Mouse (Mus musculus): ENCODE results near the gene AL732309.1.

DNA sequence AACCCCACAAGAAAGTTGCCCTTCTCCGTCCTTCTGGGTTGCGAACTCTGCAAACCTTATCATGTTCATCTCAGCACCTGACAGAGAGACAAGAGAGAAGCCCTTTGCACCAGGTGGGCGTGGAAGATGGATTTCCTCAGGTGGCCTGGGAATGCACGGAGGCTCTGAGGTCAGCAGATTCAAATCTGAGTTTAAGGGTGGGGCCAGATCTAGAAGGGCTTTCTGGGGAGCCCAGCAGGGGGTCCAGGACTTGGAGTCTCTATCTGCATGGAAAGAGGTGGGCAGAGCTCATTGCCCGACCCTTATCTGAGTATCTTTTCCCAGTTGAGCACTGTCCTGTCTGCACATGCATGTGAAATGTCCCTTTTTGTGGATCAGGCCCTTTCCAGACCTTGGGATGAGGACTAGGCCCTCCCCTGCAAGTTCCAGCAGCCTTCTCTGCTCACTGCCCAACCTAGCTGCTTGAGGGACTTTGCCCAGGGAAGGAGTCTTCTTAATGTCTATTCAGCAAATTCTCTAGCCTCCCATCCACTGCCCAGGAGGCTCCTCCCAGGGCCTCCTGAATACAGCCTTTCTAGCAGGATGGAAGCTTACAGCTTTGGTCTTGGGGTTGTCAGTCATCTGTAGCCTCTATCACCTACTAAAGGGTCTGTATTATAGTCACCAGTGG, 12.0 kb downstream of the AL732309.1 start:
- no peak for TF ChIP-seq EP300 (IDR thresholded peaks at IDR 0.05; ENCODE audit: low read depth in 1 of 2, low read length in 2 of 2)
- no peak for TF ChIP-seq CTCF (IDR thresholded peaks at IDR 0.05 in 2 of 3, conservative IDR thresholded peaks at IDR 0.05 in 1 of 3; ENCODE audit: control insufficient read depth in 1 of 3, insufficient read depth in 1 of 3, low read depth in 2 of 3, low read length in 3 of 3, poor library complexity in 1 of 3, severe bottlenecking in 1 of 3)
- no peak for TF ChIP-seq SMC3 (IDR thresholded peaks at IDR 0.05; ENCODE audit: low read depth, low read length)
- TF ChIP-seq MAZ (IDR thresholded peaks at IDR 0.05; ENCODE audit: low read depth, low read length): no peak
- no peak for TF ChIP-seq USF1 (IDR thresholded peaks at IDR 0.05; ENCODE audit: low read depth, low read length)
- no peak for TF ChIP-seq HCFC1 (IDR thresholded peaks at IDR 0.05; ENCODE audit: low read depth, low read length)
- no peak for TF ChIP-seq MAX (IDR thresholded peaks at IDR 0.05; ENCODE audit: low read length)
- no peak for TF ChIP-seq POLR2A (IDR thresholded peaks at IDR 0.05; ENCODE audit: control insufficient read depth in 1 of 2, insufficient read depth in 1 of 2, low read depth in 1 of 2, low read length in 2 of 2, poor library complexity in 1 of 2)
